Mouse (Mus musculus): ENCODE measurements around the gene Bcr. TPM values are rescaled to one million over a fixed set of nuclear protein-coding genes. Genes with fewer than 3 reads are reported as not detected.

Gene Bcr
- polyA plus RNA-seq, 1 experiment from 2014 or later = 2.4 TPM

GRCm38 (mm10) chr10:75210841-75211240 lies 150.4 kb downstream of the Bcr start:
- Histone ChIP-seq H3K4me1 (peaks cover 20% of the 10 kb centered on the region), H3K27me3 (replicated peaks) (0 out of 2 replicates have a peak, but pooled peaks cover 4% of the 10 kb centered on the region), H3K4me3 (no peak overlapping the region), H3K36me3 (no peaks in the 10 kb centered on the region), H3K9me3 (replicated peaks) (no peaks in the 10 kb centered on the region), H3K4me2 (no peak overlapping the region), H3K27ac (no peak overlapping the region), H3K9ac (no peak overlapping the region)
- no peak for ATAC-seq
- 75% methylated on average over 3 of the region's 3 CpGs for WGBS (ENCODE audit: insufficient replicate concordance)

GRCm38 (mm10) chr10:75211807-75212645 lies 151.6 kb downstream of the Bcr start, which contains the start of gene Specc1l:
Specc1l (plus strand) TSS chr10:75212073.
- peak within 1 kb of the TSS; percentile 88 for H3K9ac ChIP-seq
- no peaks in the 10 kb centered on the region for H3K36me3 ChIP-seq
- H3K4me2 ChIP-seq = peak within 1 kb of the TSS; percentile 74
- WGBS (ENCODE audit: insufficient replicate concordance) = under 1% methylated on average over 75 of the region's 80 CpGs
- peak; percentile 99 for ATAC-seq
- H3K4me1 ChIP-seq = peaks cover 20% of the 10 kb centered on the region
- H3K4me3 ChIP-seq = peak within 1 kb of the TSS; percentile 73
- H3K9me3 ChIP-seq (replicated peaks) = no peaks in the 10 kb centered on the region
- no peaks in the 10 kb centered on the region for H3K27me3 ChIP-seq (replicated peaks)
- peak within 1 kb of the TSS; percentile 92 for H3K27ac ChIP-seq

- Histone ChIP-seq H3K4me2 (peak overlapping the region; percentile 74), H3K9ac (peak overlapping the region; percentile 88), H3K27me3 (replicated peaks) (no peaks in the 10 kb centered on the region), H3K9me3 (replicated peaks) (no peaks in the 10 kb centered on the region), H3K27ac (no peak overlapping the region), H3K4me1 (peaks cover 20% of the 10 kb centered on the region), H3K4me3 (peak overlapping the region; percentile 73), H3K36me3 (no peaks in the 10 kb centered on the region)
- no peak for ATAC-seq
- WGBS (ENCODE audit: insufficient replicate concordance) = 58% methylated on average over 7 of the region's 7 CpGs
Observed at GRCm38 (mm10) chr10:75212981-75213380, 152.6 kb downstream of the Bcr start.

GRCm38 (mm10) chr10:75220722-75221121 lies 160.3 kb downstream of the Bcr start:
- Histone ChIP-seq H3K4me3 (no peak overlapping the region), H3K27ac (no peak overlapping the region), H3K27me3 (replicated peaks) (no peaks in the 10 kb centered on the region), H3K9me3 (replicated peaks) (no peaks in the 10 kb centered on the region), H3K4me2 (no peak overlapping the region), H3K36me3 (no peaks in the 10 kb centered on the region), H3K9ac (no peak overlapping the region), H3K4me1 (peaks cover 32% of the 10 kb centered on the region)
- 67% methylated on average over 3 of the region's 3 CpGs for WGBS (ENCODE audit: insufficient replicate concordance)
- ATAC-seq = no peak

- WGBS (ENCODE audit: insufficient replicate concordance) = 55% methylated on average over 4 of the region's 4 CpGs
- Histone ChIP-seq H3K4me3 (no peak overlapping the region), H3K27me3 (replicated peaks) (no peaks in the 10 kb centered on the region), H3K36me3 (no peaks in the 10 kb centered on the region), H3K9ac (no peak overlapping the region), H3K27ac (no peak overlapping the region), H3K4me2 (no peak overlapping the region), H3K4me1 (peaks cover 39% of the 10 kb centered on the region), H3K9me3 (replicated peaks) (no peaks in the 10 kb centered on the region)
- no peak for ATAC-seq
Observed at GRCm38 (mm10) chr10:75221936-75222610, 161.7 kb downstream of the Bcr start.

GRCm38 (mm10) chr10:75222611-75222998 lies 162.2 kb downstream of the Bcr start:
- no peak overlapping the region for H3K4me3 ChIP-seq
- H3K27me3 ChIP-seq (replicated peaks) = no peaks in the 10 kb centered on the region
- H3K9ac ChIP-seq = no peak overlapping the region
- no peaks in the 10 kb centered on the region for H3K9me3 ChIP-seq (replicated peaks)
- no peak overlapping the region for H3K27ac ChIP-seq
- H3K36me3 ChIP-seq = no peaks in the 10 kb centered on the region
- H3K4me1 ChIP-seq = peaks cover 43% of the 10 kb centered on the region
- no peak for ATAC-seq
- 66% methylated on average over 5 of the region's 5 CpGs for WGBS (ENCODE audit: insufficient replicate concordance)
- H3K4me2 ChIP-seq = no peak overlapping the region

GRCm38 (mm10) chr10:75224154-75224553 lies 163.8 kb downstream of the Bcr start:
- Histone ChIP-seq H3K4me1 (peaks cover 43% of the 10 kb centered on the region), H3K4me2 (no peak overlapping the region), H3K4me3 (no peak overlapping the region), H3K36me3 (0 out of 2 replicates have a peak, but pooled peaks cover 4% of the 10 kb centered on the region), H3K27me3 (replicated peaks) (no peaks in the 10 kb centered on the region), H3K9me3 (replicated peaks) (no peaks in the 10 kb centered on the region), H3K9ac (no peak overlapping the region), H3K27ac (no peak overlapping the region)
- 75% methylated on average over 3 of the region's 3 CpGs for WGBS (ENCODE audit: insufficient replicate concordance)
- ATAC-seq = no peak

GRCm38 (mm10) chr10:75224630-75225029 lies 164.2 kb downstream of the Bcr start:
- no CpG with 5 or more reads among the region's 2 CpGs for whole genome bisulfite sequencing (ENCODE audit: insufficient replicate concordance)
- Histone ChIP-seq H3K27me3 (replicated peaks) (no peaks in the 10 kb centered on the region), H3K9ac (no peak overlapping the region), H3K4me2 (no peak overlapping the region), H3K36me3 (peaks cover 4% of the 10 kb centered on the region; the same call in 1 of the 2 replicates), H3K27ac (no peak overlapping the region), H3K4me1 (peaks cover 43% of the 10 kb centered on the region), H3K9me3 (replicated peaks) (no peaks in the 10 kb centered on the region), H3K4me3 (no peak overlapping the region)
- no peak for ATAC-seq

- no peaks in the 10 kb centered on the region for H3K9me3 ChIP-seq (replicated peaks)
- H3K4me3 ChIP-seq = no peak overlapping the region
- no peak overlapping the region for H3K27ac ChIP-seq
- ATAC-seq = no peak; the same call in 1 of the 2 replicates
- 60% methylated on average over 3 of the region's 3 CpGs for WGBS (ENCODE audit: insufficient replicate concordance)
- H3K4me2 ChIP-seq = no peak overlapping the region
- no peak overlapping the region for H3K9ac ChIP-seq
- no peaks in the 10 kb centered on the region for H3K27me3 ChIP-seq (replicated peaks)
- peaks cover 20% of the 10 kb centered on the region for H3K4me1 ChIP-seq
- peaks cover 20% of the 10 kb centered on the region for H3K36me3 ChIP-seq
Observed at GRCm38 (mm10) chr10:75227381-75227780, 167.0 kb downstream of the Bcr start.

GRCm38 (mm10) chr10:75230572-75230971 lies 170.2 kb downstream of the Bcr start:
- Histone ChIP-seq H3K4me2 (no peak overlapping the region), H3K4me3 (no peak overlapping the region), H3K27ac (no peak overlapping the region), H3K27me3 (replicated peaks) (no peaks in the 10 kb centered on the region), H3K4me1 (peaks cover 10% of the 10 kb centered on the region), H3K9me3 (replicated peaks) (no peaks in the 10 kb centered on the region), H3K9ac (no peak overlapping the region), H3K36me3 (peaks cover 31% of the 10 kb centered on the region)
- WGBS (ENCODE audit: insufficient replicate concordance) = 79% methylated on average over 4 of the region's 4 CpGs
- ATAC-seq = no peak

GRCm38 (mm10) chr10:75231876-75232275 lies 171.5 kb downstream of the Bcr start:
- Histone ChIP-seq H3K27me3 (replicated peaks) (no peaks in the 10 kb centered on the region), H3K4me1 (peaks cover 4% of the 10 kb centered on the region), H3K27ac (no peak overlapping the region), H3K4me3 (no peak overlapping the region), H3K9me3 (replicated peaks) (no peaks in the 10 kb centered on the region), H3K9ac (no peak overlapping the region), H3K4me2 (no peak overlapping the region), H3K36me3 (peaks cover 34% of the 10 kb centered on the region)
- no peak for ATAC-seq
- 86% methylated on average over 1 of the region's 1 CpGs for WGBS (ENCODE audit: insufficient replicate concordance)

GRCm38 (mm10) chr10:75232612-75233155 lies 172.3 kb downstream of the Bcr start:
- WGBS (ENCODE audit: insufficient replicate concordance) = 83% methylated on average over 4 of the region's 4 CpGs
- H3K4me2 ChIP-seq = no peak overlapping the region
- no peak overlapping the region for H3K27ac ChIP-seq
- no peak overlapping the region for H3K9ac ChIP-seq
- no peaks in the 10 kb centered on the region for H3K4me1 ChIP-seq
- H3K4me3 ChIP-seq = no peak overlapping the region
- ATAC-seq = no peak
- no peaks in the 10 kb centered on the region for H3K9me3 ChIP-seq (replicated peaks)
- peaks cover 34% of the 10 kb centered on the region for H3K36me3 ChIP-seq
- no peaks in the 10 kb centered on the region for H3K27me3 ChIP-seq (replicated peaks)

Data from liver, embryonic 12.5 days (tissue).